Mouse (Mus musculus) heart, postnatal 14 days (tissue): Measurements from ENCODE around the gene Klhl2. TPM values are rescaled to one million over a fixed set of nuclear protein-coding genes. Genes with fewer than 3 reads are reported as not detected.

ENCODE experiments used
- DNase-seq, 2 experiments: peaks; one replicate each; pipeline ENCODE4 v3.0.0; 2021 to 2022
- intact Hi-C: fragments of 180-260 bp; cut with DNase I; formaldehyde crosslinking; loops from one replicate; pipeline ENCODE4 v1.15.1; 2025
- total RNA-seq, 2 experiments: library from RNA; stranded (reverse); gene quantifications; 2 replicates each; pipeline ENCODE4 v1.2.3; 2021

Gene Klhl2
- total RNA-seq, 2 experiments from 2014 or later, result 13.5 to 14.0 TPM

GRCm38 (mm10) chr8:64834071-64834877, 15.5 kb downstream of the Klhl2 start:
- no peak for DNase-seq
- intact Hi-C loops, result loop anchor here (10.0 kb wide), 1 partner anchor 219 kb away; no protein-coding TSS in a partner anchor

- no peak for DNase-seq
- intact Hi-C loops, result loop anchor here (10.0 kb wide), 1 partner anchor 218 kb away; no protein-coding TSS in a partner anchor
These were observed 17.2 kb downstream of the Klhl2 start for GRCm38 (mm10) chr8:64832581-64833135.

- intact Hi-C loops, result loop anchor here (10.0 kb wide), 1 partner anchor 217 kb away; no protein-coding TSS in a partner anchor
- no peak for DNase-seq
These were observed 18.2 kb downstream of the Klhl2 start for GRCm38 (mm10) chr8:64831656-64832055.

- intact Hi-C loops, result loop anchor here (5.0 to 10.0 kb wide), 2 partner anchors 48 to 215 kb away; no protein-coding TSS in a partner anchor
- no peak for DNase-seq
These were observed 19.9 kb downstream of the Klhl2 start for GRCm38 (mm10) chr8:64829921-64830320.

GRCm38 (mm10) chr8:64829391-64829790, 20.4 kb downstream of the Klhl2 start:
- intact Hi-C loops, result loop anchor here (5.0 kb wide), 1 partner anchor 47 kb away; no protein-coding TSS in a partner anchor
- no peak for DNase-seq

GRCm38 (mm10) chr8:64828466-64828865, 21.4 kb downstream of the Klhl2 start:
- intact Hi-C loops, result loop anchor here (5.0 kb wide), 1 partner anchor 46 kb away; no protein-coding TSS in a partner anchor
- DNase-seq, result no peak

GRCm38 (mm10) chr8:64827356-64827755, 22.5 kb downstream of the Klhl2 start:
- intact Hi-C loops, result loop anchor here (5.0 kb wide), 1 partner anchor 45 kb away; no protein-coding TSS in a partner anchor
- no peak for DNase-seq

GRCm38 (mm10) chr8:64826461-64826860, 23.4 kb downstream of the Klhl2 start:
- DNase-seq, result no peak
- intact Hi-C loops, result loop anchor here (5.0 kb wide), 1 partner anchor 44 kb away; no protein-coding TSS in a partner anchor

- no peak for DNase-seq
- intact Hi-C loops, result no loop called here
These were observed 25.9 kb downstream of the Klhl2 start for GRCm38 (mm10) chr8:64823905-64824304.

GRCm38 (mm10) chr8:64820940-64821339, 28.9 kb downstream of the Klhl2 start:
- intact Hi-C loops, result no loop called here
- DNase-seq, result no peak

- no peak for DNase-seq
- intact Hi-C loops, result no loop called here
These were observed 38.0 kb downstream of the Klhl2 start for GRCm38 (mm10) chr8:64811790-64812189.

GRCm38 (mm10) chr8:64811083-64811482, 38.7 kb downstream of the Klhl2 start:
- no peak for DNase-seq
- intact Hi-C loops, result no loop called here

- no peak for DNase-seq
- intact Hi-C loops, result no loop called here
These were observed 43.3 kb downstream of the Klhl2 start for GRCm38 (mm10) chr8:64806558-64806957.

GRCm38 (mm10) chr8:64804971-64805370, 44.8 kb downstream of the Klhl2 start:
- intact Hi-C loops, result no loop called here
- DNase-seq, result no peak

GRCm38 (mm10) chr8:64799306-64799705, 50.5 kb downstream of the Klhl2 start:
- intact Hi-C loops, result no loop called here
- no peak for DNase-seq

GRCm38 (mm10) chr8:64798503-64798902, 51.3 kb downstream of the Klhl2 start:
- no peak for DNase-seq
- intact Hi-C loops, result no loop called here

- intact Hi-C loops, result no loop called here
These were observed 52.1 kb downstream of the Klhl2 start for GRCm38 (mm10) chr8:64797751-64798150.

GRCm38 (mm10) chr8:64791250-64791881, 58.5 kb downstream of the Klhl2 start:
- no peak for DNase-seq
- intact Hi-C loops, result no loop called here

More at GRCm38 (mm10) chr8:64797751-64798150, 52.1 kb downstream of the Klhl2 start:
- no peak for DNase-seq

- intact Hi-C loops, result no loop called here
- DNase-seq, result no peak
These were observed 59.4 kb downstream of the Klhl2 start for GRCm38 (mm10) chr8:64790418-64790817.

GRCm38 (mm10) chr8:64788715-64789114, 61.1 kb downstream of the Klhl2 start:
- intact Hi-C loops, result loop anchor here (5.0 kb wide), 1 partner anchor 64 kb away; the partner anchor contains the start of gene Klhl2
- DNase-seq, result peak; percentile 64 to 66

GRCm38 (mm10) chr8:64786801-64787200, 63.0 kb downstream of the Klhl2 start:
- intact Hi-C loops, result loop anchor here (5.0 kb wide), 1 partner anchor 66 kb away; the partner anchor contains the start of gene Klhl2
- no peak for DNase-seq
